Mouse (Mus musculus) kidney, embryonic 14.5 days (tissue): Measurements from ENCODE around the gene Snrpe. TPM values are rescaled to one million over a fixed set of nuclear protein-coding genes. Genes with fewer than 3 reads are reported as not detected.

Experiments
- ATAC-seq: fragments of 200-750 bp; cut with Nextera tagmentation; 2 replicates; pipeline ENCODE4 v1.8.0; 2017; ENCODE audit warnings: moderate number of reproducible peaks, mild to moderate bottlenecking, moderate TSS enrichment, moderate library complexity; ENCODE audit not compliant: low FRiP score, low TSS enrichment
- H3K27ac ChIP-seq: fragments of 300-500 bp; sonication (generic); 2 replicates; pipeline ENCODE4 v1.5.1; 2014; ENCODE audit warnings: low read depth, mild to moderate bottlenecking, low read length, moderate library complexity, mixed read lengths
- H3K27me3 ChIP-seq: fragments of 300-500 bp; sonication (generic); 2 replicates; pipeline ENCODE4 v1.6.1; 2014; ENCODE audit warnings: mild to moderate bottlenecking, low read length; ENCODE audit not compliant: control insufficient read depth, insufficient read depth
- H3K36me3 ChIP-seq: fragments of 300-500 bp; sonication (generic); 2 replicates; pipeline ENCODE4 v1.6.1; 2014; ENCODE audit warnings: low read length, mixed read lengths; ENCODE audit not compliant: control insufficient read depth, insufficient read depth
- H3K4me1 ChIP-seq: fragments of 300-500 bp; sonication (generic); 2 replicates; pipeline ENCODE4 v1.6.1; 2014; ENCODE audit warnings: low read length, mixed read lengths; ENCODE audit not compliant: control insufficient read depth, insufficient read depth
- H3K4me2 ChIP-seq: fragments of 300-500 bp; sonication (generic); replicated peaks from 2 replicates; pipeline ENCODE4 v1.6.1; 2014; ENCODE audit warnings: low read depth, mild to moderate bottlenecking, low read length
- H3K4me3 ChIP-seq: fragments of 300-500 bp; sonication (generic); 2 replicates; pipeline ENCODE4 v1.5.1; 2014; ENCODE audit warnings: mild to moderate bottlenecking, low read length
- H3K9ac ChIP-seq: fragments of 300-500 bp; sonication (generic); 2 replicates; pipeline ENCODE4 v1.6.1; 2014; ENCODE audit warnings: low read depth, mild to moderate bottlenecking, low read length, moderate library complexity
- H3K9me3 ChIP-seq: fragments of 300-500 bp; sonication (generic); 2 replicates; pipeline ENCODE4 v1.6.1; 2016; ENCODE audit warnings: low read length; ENCODE audit not compliant: control insufficient read depth
- WGBS: fragments of 180-500 bp; shearing (Covaris S2); extraction: QIAGEN DNeasy Blood & Tissue Kit; methylation state at CpG from one replicate; pipeline ENCODE4 v1.1.7; 2014; 5-methylcytosine and 5-hydroxymethylcytosine counted together
- polyA plus RNA-seq: library from polyadenylated mRNA; unstranded; fragments of >200 nt; fragmentation: Nextera tagmentation; extraction: Ambion mirVana; gene quantifications from 2 replicates; pipeline ENCODE4 v1.2.1, GENCODE M21; 2014

Gene Snrpe
- polyA plus RNA-seq, 1 experiment from 2014 or later, result 818 TPM

DNA sequence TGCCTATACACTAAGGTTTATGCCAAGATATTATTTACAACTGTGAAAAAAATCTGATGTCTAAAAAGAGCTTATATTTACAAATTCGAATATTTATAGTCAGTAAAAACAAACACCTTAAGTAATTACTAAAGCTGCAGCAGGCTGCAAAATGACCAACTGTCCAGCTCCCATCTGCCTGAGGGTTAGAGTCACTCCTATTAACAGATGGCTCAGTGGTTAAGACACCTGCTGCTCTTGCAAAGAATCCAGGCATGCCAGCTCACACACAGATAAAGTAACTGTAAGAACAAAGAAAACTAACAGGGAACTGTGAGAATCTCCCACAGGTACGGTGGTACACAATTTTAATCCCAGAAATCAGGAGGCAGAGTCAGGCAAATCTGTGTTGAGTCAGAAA is 15.0 kb upstream of the Snrpe start:
- peaks cover 98% of the 10 kb centered on the region for H3K36me3 ChIP-seq
- no peak overlapping the region for H3K4me3 ChIP-seq
- no peaks in the 10 kb centered on the region for H3K9me3 ChIP-seq
- H3K9ac ChIP-seq, result no peak overlapping the region
- 88% methylated on average over 2 of the region's 2 CpGs for WGBS
- no peak for ATAC-seq
- H3K27me3 ChIP-seq, result no peaks in the 10 kb centered on the region
- no peak overlapping the region for H3K4me2 ChIP-seq
- no peaks in the 10 kb centered on the region for H3K4me1 ChIP-seq
- H3K27ac ChIP-seq, result no peak overlapping the region

DNA sequence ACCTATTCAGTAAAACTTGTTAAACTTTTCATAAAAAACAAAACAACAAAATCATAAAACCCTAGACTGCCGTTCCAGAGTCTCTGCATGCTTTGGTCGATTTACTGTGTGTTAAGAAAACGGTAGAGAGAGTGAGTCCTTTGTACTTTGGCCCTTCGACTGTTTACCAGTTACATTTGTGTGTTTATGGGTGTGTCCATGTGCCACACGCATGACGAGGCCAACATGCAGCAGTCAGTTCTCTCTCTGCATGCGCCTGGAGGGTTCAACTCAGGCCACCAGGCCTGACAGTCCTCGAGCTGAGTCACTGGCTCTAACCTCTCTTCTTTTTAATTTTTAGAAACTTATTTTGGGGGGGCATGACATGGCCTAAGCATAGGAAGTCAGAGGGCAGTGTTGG is 8.2 kb upstream of the Snrpe start:
- Histone ChIP-seq H3K27ac (no peak overlapping the region), H3K9ac (no peak overlapping the region), H3K4me3 (no peak overlapping the region), H3K9me3 (no peaks in the 10 kb centered on the region), H3K36me3 (peaks cover 56% of the 10 kb centered on the region), H3K4me2 (no peak overlapping the region), H3K27me3 (no peaks in the 10 kb centered on the region), H3K4me1 (no peaks in the 10 kb centered on the region)
- WGBS, result 79% methylated on average over 8 of the region's 8 CpGs
- ATAC-seq, result no peak

DNA sequence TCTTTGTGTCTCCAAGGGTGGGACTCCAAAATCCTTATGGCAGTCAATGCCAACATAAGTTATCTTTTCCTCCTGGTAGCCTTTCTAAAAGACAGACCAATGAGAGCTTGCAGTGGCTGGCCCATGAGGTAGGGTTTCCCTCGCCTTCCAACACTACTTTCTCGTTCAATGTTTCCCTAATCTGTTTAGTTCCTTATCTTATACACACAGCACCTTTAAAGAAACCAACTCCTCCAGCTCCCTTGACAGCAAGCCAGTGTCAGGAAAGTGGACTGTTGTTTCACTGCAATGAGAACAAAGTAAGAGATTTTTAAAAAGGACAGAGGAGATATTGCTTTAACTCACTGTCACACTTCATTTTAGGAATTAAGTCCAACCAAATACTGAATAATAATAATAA is 7.8 kb upstream of the Snrpe start:
- H3K4me2 ChIP-seq, result no peak overlapping the region
- WGBS, result 77% methylated on average over 2 of the region's 2 CpGs
- no peak overlapping the region for H3K27ac ChIP-seq
- H3K27me3 ChIP-seq, result no peaks in the 10 kb centered on the region
- H3K36me3 ChIP-seq, result peaks cover 52% of the 10 kb centered on the region
- H3K9ac ChIP-seq, result no peak overlapping the region
- H3K4me3 ChIP-seq, result no peak overlapping the region
- H3K4me1 ChIP-seq, result no peaks in the 10 kb centered on the region
- no peaks in the 10 kb centered on the region for H3K9me3 ChIP-seq
- ATAC-seq, result no peak

DNA sequence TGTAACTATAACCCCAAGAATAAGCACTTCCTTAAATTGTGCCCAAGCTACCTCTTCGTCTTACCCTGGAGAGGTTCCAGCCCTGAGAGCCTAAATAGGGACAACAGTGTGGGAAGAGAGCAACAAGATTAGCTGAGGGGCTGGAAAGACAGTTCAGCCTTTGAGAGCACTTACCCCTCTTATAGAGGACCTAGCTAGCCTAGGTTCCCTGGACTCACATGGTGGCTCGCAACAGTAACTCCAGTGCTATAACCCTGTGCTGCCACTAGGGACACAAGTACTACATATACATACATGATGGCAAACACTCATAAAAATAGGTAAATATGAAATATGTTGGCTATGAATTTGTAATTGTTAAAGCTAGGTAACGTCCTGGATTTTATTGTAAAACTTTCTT is 3.7 kb upstream of the Snrpe start:
- Histone ChIP-seq H3K36me3 (peaks cover 16% of the 10 kb centered on the region), H3K4me2 (no peak overlapping the region), H3K9me3 (no peaks in the 10 kb centered on the region), H3K4me3 (no peak overlapping the region), H3K4me1 (no peaks in the 10 kb centered on the region; the same call in 1 of the 2 replicates), H3K27ac (no peak overlapping the region), H3K9ac (no peak overlapping the region), H3K27me3 (no peaks in the 10 kb centered on the region)
- WGBS, result 78% methylated on average over 3 of the region's 3 CpGs
- no peak for ATAC-seq

DNA sequence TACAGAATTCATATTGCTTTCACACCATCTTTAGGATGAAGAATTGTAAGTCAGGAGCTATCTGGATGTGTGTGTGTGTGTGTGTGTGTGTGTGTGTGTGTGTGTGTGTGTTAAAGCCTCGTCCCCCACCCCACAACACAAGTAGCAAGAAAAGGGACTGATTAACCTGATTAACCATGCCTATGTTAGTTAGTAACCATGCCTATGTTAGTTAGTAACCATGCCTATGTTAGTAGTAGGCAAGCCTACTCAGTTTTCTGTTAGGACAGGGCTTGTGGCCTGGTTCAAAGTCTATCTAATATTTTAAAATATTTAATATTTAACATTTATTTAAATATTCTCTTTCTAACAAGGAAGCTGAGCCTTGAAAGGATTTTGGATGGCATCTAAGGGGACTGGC is 1.3 kb upstream of the Snrpe start:
- 88% methylated on average over 1 of the region's 1 CpGs for WGBS
- Histone ChIP-seq H3K9me3 (no peaks in the 10 kb centered on the region), H3K27me3 (no peaks in the 10 kb centered on the region), H3K4me2 (no peak overlapping the region), H3K36me3 (peaks cover 24% of the 10 kb centered on the region), H3K4me3 (no peak overlapping the region), H3K27ac (no peak overlapping the region), H3K4me1 (no peaks in the 10 kb centered on the region; the same call in 1 of the 2 replicates), H3K9ac (no peak overlapping the region)
- ATAC-seq, result no peak

DNA sequence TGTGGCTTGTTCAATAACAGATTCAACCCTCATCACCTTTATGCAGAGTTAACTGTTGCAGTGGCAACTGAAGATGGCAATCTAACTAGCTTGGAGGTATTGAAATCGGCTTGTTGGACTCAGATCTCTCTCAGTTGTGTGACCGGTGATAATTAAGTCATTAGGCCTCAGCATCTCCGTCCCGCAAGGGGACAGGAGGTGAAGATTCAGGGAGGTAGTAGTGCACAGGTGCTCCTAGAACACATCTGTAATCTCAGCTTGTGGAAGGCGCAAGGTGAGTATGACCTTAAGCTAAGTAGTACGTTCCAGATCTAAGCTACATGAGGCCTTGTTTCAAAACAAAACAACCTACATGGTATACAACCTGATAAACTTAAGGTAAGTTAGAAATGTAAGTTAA is 510 bp upstream of the Snrpe start:
- no peak for ATAC-seq
- H3K9me3 ChIP-seq, result no peaks in the 10 kb centered on the region
- H3K4me1 ChIP-seq, result no peaks in the 10 kb centered on the region; the same call in 1 of the 2 replicates
- H3K4me3 ChIP-seq, result peak overlapping the region; percentile 72; the same call in 1 of the 2 replicates
- no peak overlapping the region for H3K27ac ChIP-seq
- H3K4me2 ChIP-seq, result no peak overlapping the region; the same call in 1 of the 2 replicates
- H3K36me3 ChIP-seq, result peaks cover 32% of the 10 kb centered on the region
- no peak overlapping the region for H3K9ac ChIP-seq
- no peaks in the 10 kb centered on the region for H3K27me3 ChIP-seq
- 48% methylated on average over 6 of the region's 6 CpGs for WGBS

DNA sequence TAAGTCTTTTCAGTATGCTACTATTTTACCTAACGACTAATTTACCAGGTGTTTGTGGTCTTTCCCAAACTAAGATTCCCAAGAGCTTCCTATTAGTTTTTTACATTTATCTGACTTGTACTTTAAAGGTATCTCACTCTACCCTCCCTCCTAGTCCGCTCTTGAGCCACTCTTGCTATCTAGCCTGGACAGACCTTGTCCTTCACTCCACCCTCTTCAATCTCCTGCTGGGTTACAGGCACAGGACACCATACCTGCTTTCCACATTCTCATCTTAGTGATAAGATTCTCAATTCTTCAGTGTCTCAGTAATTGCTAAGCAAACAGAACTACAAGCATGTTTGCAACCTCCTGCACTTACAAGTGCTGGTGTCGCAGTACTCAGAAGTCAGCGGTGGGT is 6.9 kb downstream of the Snrpe start:
- Histone ChIP-seq H3K27ac (no peak overlapping the region), H3K9ac (no peak overlapping the region), H3K27me3 (no peaks in the 10 kb centered on the region), H3K4me3 (no peak overlapping the region), H3K36me3 (peaks cover 70% of the 10 kb centered on the region), H3K9me3 (no peaks in the 10 kb centered on the region), H3K4me2 (no peak overlapping the region), H3K4me1 (0 out of 2 replicates have a peak, but pooled peaks cover 2% of the 10 kb centered on the region)
- WGBS, result 95% methylated on average over 4 of the region's 4 CpGs
- no peak for ATAC-seq

DNA sequence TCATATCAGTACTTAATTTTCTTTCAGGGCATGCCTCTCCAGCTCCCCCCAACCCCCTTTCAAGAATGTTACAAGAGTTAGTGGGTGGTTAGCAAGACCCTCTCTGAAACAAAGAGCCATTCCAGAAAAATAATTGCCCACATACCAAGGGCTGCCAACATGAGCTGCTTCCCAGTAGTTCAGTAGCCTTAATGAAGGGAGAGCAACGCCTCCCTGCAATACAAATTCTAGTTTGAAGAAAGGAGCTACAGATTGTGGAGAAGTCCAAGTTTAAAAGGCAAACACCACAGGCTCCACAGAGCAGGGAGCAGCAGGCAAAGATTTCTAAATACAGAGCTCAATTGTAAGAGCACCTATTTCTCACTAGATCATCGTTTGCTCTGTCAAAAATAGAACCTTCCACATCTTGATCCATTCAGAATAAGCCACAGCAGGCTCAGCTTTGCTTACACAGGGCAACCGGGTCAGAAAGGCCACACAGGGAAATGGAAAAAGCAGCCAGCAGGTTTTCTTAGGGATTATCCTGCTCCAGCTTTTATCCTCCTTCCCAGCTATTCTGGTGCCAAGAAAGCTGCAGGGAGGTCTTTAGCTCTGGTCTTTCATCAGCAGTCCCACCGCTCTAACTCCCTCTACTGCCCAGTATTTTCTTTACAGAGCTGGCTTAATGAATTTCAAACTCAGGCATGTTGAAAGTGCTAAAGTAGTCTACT is 13.6 kb downstream of the Snrpe start:
- ATAC-seq, result peak; percentile 32; the same call in 1 of the 2 replicates
- Histone ChIP-seq H3K27me3 (no peaks in the 10 kb centered on the region), H3K4me1 (0 out of 2 replicates have a peak, but pooled peaks cover 2% of the 10 kb centered on the region), H3K27ac (no peak overlapping the region), H3K9me3 (no peaks in the 10 kb centered on the region), H3K4me3 (no peak overlapping the region), H3K9ac (no peak overlapping the region), H3K36me3 (peaks cover 3% of the 10 kb centered on the region; the same call in 1 of the 2 replicates), H3K4me2 (no peak overlapping the region)
- 25% methylated on average over 4 of the region's 4 CpGs for WGBS

DNA sequence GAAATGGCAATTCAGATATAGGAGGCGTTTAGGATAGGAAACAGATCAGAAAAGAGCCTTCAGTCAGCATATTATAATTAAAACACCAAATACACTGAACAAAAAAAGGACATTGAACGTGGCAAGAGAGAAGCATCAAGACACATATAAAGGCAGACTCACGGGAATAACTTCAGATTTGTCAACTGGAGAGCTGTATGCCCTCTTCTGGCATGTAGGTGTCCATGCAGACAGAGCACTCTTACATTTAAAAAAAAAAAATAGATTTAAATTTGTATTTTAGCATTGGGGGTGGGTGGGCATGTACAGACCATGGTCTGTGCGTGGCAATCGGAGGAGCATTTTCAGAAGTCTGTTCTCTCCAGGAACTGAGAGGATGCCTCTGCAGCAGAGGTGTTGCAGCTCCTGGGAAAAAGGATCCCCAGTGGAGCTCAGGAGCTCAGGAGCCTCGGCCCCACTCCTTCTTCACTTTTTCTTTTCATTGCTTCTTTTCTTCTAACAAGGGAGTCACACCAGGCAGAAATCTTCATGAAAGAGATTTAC is 24.0 kb downstream of the Snrpe start:
- Histone ChIP-seq H3K36me3 (no peaks in the 10 kb centered on the region), H3K27ac (no peak overlapping the region), H3K9ac (no peak overlapping the region), H3K4me3 (no peak overlapping the region), H3K4me1 (no peaks in the 10 kb centered on the region), H3K4me2 (no peak overlapping the region), H3K9me3 (no peaks in the 10 kb centered on the region), H3K27me3 (no peaks in the 10 kb centered on the region)
- WGBS, result 73% methylated on average over 6 of the region's 6 CpGs
- no peak for ATAC-seq
